Mouse (Mus musculus) hindbrain, embryonic 12.5 days (tissue): Measurements from ENCODE around the gene Cmya5. TPM values are rescaled to one million over a fixed set of nuclear protein-coding genes. Genes with fewer than 3 reads are reported as not detected.
A peak's percentile ranks its signal among the peaks of the same experiment; 100 is the strongest.

Source experiments
- ATAC-seq: fragments of 200-750 bp; cut with Nextera tagmentation; 2 replicates; pipeline ENCODE4 v1.8.0; 2017; ENCODE audit warnings: moderate TSS enrichment; ENCODE audit not compliant: low FRiP score
- H3K27ac ChIP-seq: fragments of 300-500 bp; sonication (generic); 2 replicates; pipeline ENCODE4 v1.5.1; 2016; ENCODE audit warnings: mild to moderate bottlenecking
- H3K27me3 ChIP-seq: fragments of 300-500 bp; sonication (generic); 2 replicates; pipeline ENCODE4 v1.6.1; 2016; ENCODE audit warnings: mild to moderate bottlenecking
- H3K36me3 ChIP-seq: fragments of 300-500 bp; sonication (generic); 2 replicates; pipeline ENCODE4 v1.6.1; 2016; ENCODE audit warnings: mild to moderate bottlenecking
- H3K4me1 ChIP-seq: fragments of 300-500 bp; sonication (generic); 2 replicates; pipeline ENCODE4 v1.6.1; 2016
- H3K4me2 ChIP-seq: fragments of 300-500 bp; sonication (generic); replicated peaks from 2 replicates; pipeline ENCODE4 v1.6.1; 2016; ENCODE audit warnings: mild to moderate bottlenecking
- H3K4me3 ChIP-seq: fragments of 300-500 bp; sonication (generic); 2 replicates; pipeline ENCODE4 v1.5.1; 2016; ENCODE audit warnings: mild to moderate bottlenecking
- H3K9ac ChIP-seq: fragments of 300-500 bp; sonication (generic); 2 replicates; pipeline ENCODE4 v1.6.1; 2016; ENCODE audit warnings: mild to moderate bottlenecking, moderate library complexity
- H3K9me3 ChIP-seq: fragments of 300-500 bp; sonication (generic); replicated peaks from 2 replicates; pipeline ENCODE4 v1.6.1; 2016; ENCODE audit warnings: mild to moderate bottlenecking
- WGBS: fragments of 180-500 bp; shearing (Covaris S2); methylation state at CpG from one replicate; pipeline ENCODE4 v1.1.7; 2016; 5-methylcytosine and 5-hydroxymethylcytosine counted together
- polyA plus RNA-seq: library from polyadenylated mRNA; unstranded; fragments of >200 nt; fragmentation: Nextera tagmentation; extraction: Ambion mirVana; gene quantifications from 2 replicates; pipeline ENCODE4 v1.2.1, GENCODE M21; 2016

Gene Cmya5
- polyA plus RNA-seq, 1 experiment from 2014 or later, result 0.08 TPM

GRCm38 (mm10) chr13:93080859-93081258 lies 63.7 kb downstream of the Cmya5 start:
- WGBS, result 83% methylated on average over 2 of the region's 2 CpGs
- no peaks in the 10 kb centered on the region for H3K27me3 ChIP-seq
- no peaks in the 10 kb centered on the region for H3K4me1 ChIP-seq
- ATAC-seq, result no peak
- H3K4me3 ChIP-seq, result no peak overlapping the region
- H3K36me3 ChIP-seq, result no peaks in the 10 kb centered on the region
- 0 out of 2 replicates have a peak, but pooled peaks cover 4% of the 10 kb centered on the region for H3K9me3 ChIP-seq
- H3K4me2 ChIP-seq, result no peak overlapping the region
- H3K9ac ChIP-seq, result no peak overlapping the region
- H3K27ac ChIP-seq, result no peak overlapping the region

GRCm38 (mm10) chr13:93074147-93074641 lies 70.3 kb downstream of the Cmya5 start:
- Histone ChIP-seq H3K27ac (no peak overlapping the region; the same call in 1 of the 2 replicates), H3K27me3 (no peaks in the 10 kb centered on the region), H3K9me3 (0 out of 2 replicates have a peak, but pooled peaks cover 4% of the 10 kb centered on the region), H3K4me2 (no peak overlapping the region), H3K9ac (no peak overlapping the region), H3K4me3 (no peak overlapping the region), H3K4me1 (peaks cover 21% of the 10 kb centered on the region), H3K36me3 (no peaks in the 10 kb centered on the region)
- no peak for ATAC-seq
- 65% methylated on average over 17 of the region's 17 CpGs for WGBS

- H3K27ac ChIP-seq, result no peak overlapping the region
- 0 out of 2 replicates have a peak, but pooled peaks cover 4% of the 10 kb centered on the region for H3K9me3 ChIP-seq
- no peaks in the 10 kb centered on the region for H3K27me3 ChIP-seq
- H3K36me3 ChIP-seq, result no peaks in the 10 kb centered on the region
- peak overlapping the region; percentile 40 for H3K4me2 ChIP-seq
- H3K4me1 ChIP-seq, result peaks cover 21% of the 10 kb centered on the region
- 36% methylated on average over 2 of the region's 2 CpGs for WGBS
- H3K9ac ChIP-seq, result no peak overlapping the region
- no peak overlapping the region for H3K4me3 ChIP-seq
- ATAC-seq, result peak; percentile 23; the same call in 1 of the 2 replicates
Observed at GRCm38 (mm10) chr13:93073595-93073994, 70.9 kb downstream of the Cmya5 start.

GRCm38 (mm10) chr13:93072871-93073411 lies 71.6 kb downstream of the Cmya5 start:
- Histone ChIP-seq H3K27ac (peak overlapping the region; percentile 52; the same call in 1 of the 2 replicates), H3K4me2 (peak overlapping the region; percentile 40), H3K4me1 (peaks cover 21% of the 10 kb centered on the region), H3K36me3 (no peaks in the 10 kb centered on the region), H3K4me3 (0 out of 2 replicates have a peak overlapping the region, but pooled peaks have one; percentile 4), H3K27me3 (no peaks in the 10 kb centered on the region), H3K9ac (no peak overlapping the region; the same call in 1 of the 2 replicates), H3K9me3 (0 out of 2 replicates have a peak, but pooled peaks cover 4% of the 10 kb centered on the region)
- 8% methylated on average over 15 of the region's 15 CpGs for WGBS
- ATAC-seq, result peak; percentile 70

- ATAC-seq, result 0 out of 2 replicates have a peak, but pooled peaks have one; percentile 33
- WGBS, result 40% methylated on average over 8 of the region's 8 CpGs
- Histone ChIP-seq H3K4me2 (no peak overlapping the region), H3K27me3 (no peaks in the 10 kb centered on the region), H3K4me1 (peaks cover 21% of the 10 kb centered on the region), H3K4me3 (no peak overlapping the region), H3K9me3 (no peaks in the 10 kb centered on the region), H3K27ac (no peak overlapping the region), H3K9ac (no peak overlapping the region), H3K36me3 (no peaks in the 10 kb centered on the region)
Observed at GRCm38 (mm10) chr13:93070406-93070805, 74.1 kb downstream of the Cmya5 start.

- H3K27me3 ChIP-seq, result no peaks in the 10 kb centered on the region
- H3K27ac ChIP-seq, result no peak overlapping the region
- no peak overlapping the region for H3K9ac ChIP-seq
- ATAC-seq, result no peak
- peaks cover 20% of the 10 kb centered on the region for H3K4me1 ChIP-seq
- H3K4me3 ChIP-seq, result no peak overlapping the region
- H3K36me3 ChIP-seq, result no peaks in the 10 kb centered on the region
- H3K4me2 ChIP-seq, result no peak overlapping the region
- 61% methylated on average over 4 of the region's 4 CpGs for WGBS
- no peaks in the 10 kb centered on the region for H3K9me3 ChIP-seq
Observed at GRCm38 (mm10) chr13:93069481-93069880, 75.0 kb downstream of the Cmya5 start.

GRCm38 (mm10) chr13:93068353-93068752 lies 76.2 kb downstream of the Cmya5 start:
- ATAC-seq, result no peak
- H3K9me3 ChIP-seq, result no peaks in the 10 kb centered on the region
- H3K27ac ChIP-seq, result no peak overlapping the region
- H3K27me3 ChIP-seq, result no peaks in the 10 kb centered on the region
- no peak overlapping the region for H3K4me2 ChIP-seq
- peaks cover 13% of the 10 kb centered on the region for H3K4me1 ChIP-seq
- H3K9ac ChIP-seq, result no peak overlapping the region
- no peaks in the 10 kb centered on the region for H3K36me3 ChIP-seq
- H3K4me3 ChIP-seq, result no peak overlapping the region
- WGBS, result 94% methylated on average over 6 of the region's 6 CpGs

- Histone ChIP-seq H3K4me1 (no peaks in the 10 kb centered on the region), H3K4me2 (no peak overlapping the region), H3K9me3 (no peaks in the 10 kb centered on the region), H3K9ac (no peak overlapping the region), H3K36me3 (no peaks in the 10 kb centered on the region), H3K27ac (no peak overlapping the region), H3K4me3 (no peak overlapping the region), H3K27me3 (no peaks in the 10 kb centered on the region)
- no peak; the same call in 1 of the 2 replicates for ATAC-seq
- WGBS, result 70% methylated on average over 13 of the region's 13 CpGs
Observed at GRCm38 (mm10) chr13:93062860-93063636, 81.5 kb downstream of the Cmya5 start.

- Histone ChIP-seq H3K9ac (no peak overlapping the region), H3K36me3 (no peaks in the 10 kb centered on the region), H3K27ac (no peak overlapping the region), H3K27me3 (no peaks in the 10 kb centered on the region), H3K4me2 (no peak overlapping the region), H3K9me3 (no peaks in the 10 kb centered on the region), H3K4me3 (no peak overlapping the region), H3K4me1 (no peaks in the 10 kb centered on the region)
- WGBS, result 87% methylated on average over 4 of the region's 4 CpGs
- ATAC-seq, result no peak
Observed at GRCm38 (mm10) chr13:93061311-93061710, 83.2 kb downstream of the Cmya5 start.

- Histone ChIP-seq H3K4me2 (no peak overlapping the region), H3K27ac (no peak overlapping the region), H3K4me1 (no peaks in the 10 kb centered on the region), H3K9me3 (no peaks in the 10 kb centered on the region), H3K27me3 (no peaks in the 10 kb centered on the region), H3K9ac (no peak overlapping the region), H3K36me3 (no peaks in the 10 kb centered on the region), H3K4me3 (no peak overlapping the region)
- no peak for ATAC-seq
- WGBS, result 93% methylated on average over 3 of the region's 3 CpGs
Observed at GRCm38 (mm10) chr13:93060437-93060836, 84.1 kb downstream of the Cmya5 start.

- Histone ChIP-seq H3K4me3 (no peak overlapping the region), H3K27ac (no peak overlapping the region), H3K4me2 (no peak overlapping the region), H3K4me1 (no peaks in the 10 kb centered on the region), H3K27me3 (no peaks in the 10 kb centered on the region), H3K36me3 (no peaks in the 10 kb centered on the region), H3K9me3 (no peaks in the 10 kb centered on the region), H3K9ac (no peak overlapping the region)
- ATAC-seq, result no peak
- WGBS, result 83% methylated on average over 5 of the region's 5 CpGs
Observed at GRCm38 (mm10) chr13:93058551-93059011, 85.9 kb downstream of the Cmya5 start.

GRCm38 (mm10) chr13:93057492-93058260 lies 86.8 kb downstream of the Cmya5 start:
- H3K9ac ChIP-seq, result no peak overlapping the region
- no peaks in the 10 kb centered on the region for H3K36me3 ChIP-seq
- no peaks in the 10 kb centered on the region for H3K9me3 ChIP-seq
- H3K4me2 ChIP-seq, result no peak overlapping the region
- H3K4me3 ChIP-seq, result no peak overlapping the region
- no peaks in the 10 kb centered on the region for H3K27me3 ChIP-seq
- 85% methylated on average over 7 of the region's 7 CpGs for WGBS
- no peak overlapping the region for H3K27ac ChIP-seq
- no peak for ATAC-seq
- no peaks in the 10 kb centered on the region for H3K4me1 ChIP-seq
